Mouse (Mus musculus): ENCODE measurements around the gene Syt12. TPM values are rescaled to one million over a fixed set of nuclear protein-coding genes. Genes with fewer than 3 reads are reported as not detected.

The Syt12 gene
- polyA plus RNA-seq, 2 experiments: 0.06 to 0.15 TPM

GRCm38 (mm10) chr19:4397798-4398629, 79.2 kb downstream of the Syt12 start, which contains the start of gene Kdm2a:
Gene Kdm2a (minus strand): TSS chr19:4398285.
- H3K4me2 ChIP-seq (ENCODE audit: low read depth): peak within 1 kb of the TSS; percentile 87
- 3% methylated on average over 77 of the region's 82 CpGs for WGBS (ENCODE audit: insufficient replicate concordance)
- H3K36me3 ChIP-seq (replicated peaks; ENCODE audit: control insufficient read depth, insufficient read depth, low read depth): peaks cover under 1% of the 10 kb centered on the region

GRCm38 (mm10) chr19:4396998-4397797, 80.0 kb downstream of the Syt12 start:
- Histone ChIP-seq H3K27ac (peak overlapping the region; percentile 85), H3K36me3 (replicated peaks; ENCODE audit: control insufficient read depth, insufficient read depth, low read depth) (peaks cover 5% of the 10 kb centered on the region)
- peak; percentile 92 for ATAC-seq (ENCODE audit: insufficient read depth)

More at GRCm38 (mm10) chr19:4397798-4398629, 79.2 kb downstream of the Syt12 start, which contains the start of gene Kdm2a:
- peaks cover 5 to 11% of the 10 kb centered on the region in 2 experiments for H3K4me1 ChIP-seq (replicated peaks; ENCODE audit: control insufficient read depth in 2 of 2, insufficient read depth in 2 of 2, low read length in 1 of 2)
- ATAC-seq (ENCODE audit: insufficient read depth): peak; percentile 24; the same call in 1 of the 2 replicates
- DNase-seq (ENCODE audit: low read depth in 3 of 3, low spot score in 3 of 3): peak; percentile 9 to 17 (median 9)
- peak within 1 kb of the TSS; percentile 18; the same call in 1 of the 2 replicates for H3K27ac ChIP-seq
- H3K27me3 ChIP-seq (ENCODE audit: control insufficient read depth, insufficient read depth, low read length): peaks cover 5% of the 10 kb centered on the region
- TF ChIP-seq EP300 (IDR thresholded peaks at IDR 0.05; ENCODE audit: low read depth) (no peak), CTCF (IDR thresholded peaks at IDR 0.05; ENCODE audit: low read depth) (no peak)
- H3K9ac ChIP-seq (replicated peaks): peak within 1 kb of the TSS; percentile 98
- no peaks in the 10 kb centered on the region for H3K9me3 ChIP-seq (ENCODE audit: control insufficient read depth, low read length)
- H3K4me3 ChIP-seq (ENCODE audit: insufficient read depth in 1 of 2, low read depth in 2 of 2, low read length in 2 of 2): peak within 1 kb of the TSS; percentile 90 to 93

GRCm38 (mm10) chr19:4396081-4396997, 80.9 kb downstream of the Syt12 start:
- peaks cover 6% of the 10 kb centered on the region for H3K36me3 ChIP-seq (replicated peaks; ENCODE audit: control insufficient read depth, insufficient read depth, low read depth)
- peak overlapping the region; percentile 94 for H3K4me2 ChIP-seq (ENCODE audit: low read depth)
- H3K27ac ChIP-seq: peak overlapping the region; percentile 85
- ATAC-seq (ENCODE audit: insufficient read depth): peak; percentile 23
- DNase-seq (ENCODE audit: low read depth in 3 of 3, low spot score in 3 of 3): peak; percentile 12 to 52 (median 30)
- peak overlapping the region; percentile 90 to 93 for H3K4me3 ChIP-seq (ENCODE audit: insufficient read depth in 1 of 2, low read depth in 2 of 2, low read length in 2 of 2)
- peak overlapping the region; percentile 98 for H3K9ac ChIP-seq (replicated peaks)
- H3K4me1 ChIP-seq (replicated peaks; ENCODE audit: control insufficient read depth in 2 of 2, insufficient read depth in 2 of 2, low read length in 1 of 2): peaks cover 5 to 11% of the 10 kb centered on the region in 2 experiments
- TF ChIP-seq EP300 (IDR thresholded peaks at IDR 0.05; ENCODE audit: low read depth) (no peak), CTCF (IDR thresholded peaks at IDR 0.05; ENCODE audit: low read depth) (no peak)
- H3K9me3 ChIP-seq (ENCODE audit: control insufficient read depth, low read length): no peaks in the 10 kb centered on the region
- WGBS (ENCODE audit: insufficient replicate concordance): under 1% methylated on average over 66 of the region's 80 CpGs
- H3K27me3 ChIP-seq (ENCODE audit: control insufficient read depth, insufficient read depth, low read length): peaks cover 5% of the 10 kb centered on the region

More at GRCm38 (mm10) chr19:4396998-4397797, 80.0 kb downstream of the Syt12 start:
- peak overlapping the region; percentile 98 for H3K9ac ChIP-seq (replicated peaks)
- H3K27me3 ChIP-seq (ENCODE audit: control insufficient read depth, insufficient read depth, low read length): peaks cover 5% of the 10 kb centered on the region
- no peaks in the 10 kb centered on the region for H3K9me3 ChIP-seq (ENCODE audit: control insufficient read depth, low read length)
- DNase-seq (ENCODE audit: low read depth in 3 of 3, low spot score in 3 of 3): peak; percentile 95 to 96 (median 96)
- H3K4me3 ChIP-seq (ENCODE audit: insufficient read depth in 1 of 2, low read depth in 2 of 2, low read length in 2 of 2): peak overlapping the region; percentile 90 to 93
- WGBS (ENCODE audit: insufficient replicate concordance): under 1% methylated on average over 77 of the region's 90 CpGs
- H3K4me2 ChIP-seq (ENCODE audit: low read depth): peak overlapping the region; percentile 94
- TF ChIP-seq EP300 (IDR thresholded peaks at IDR 0.05; ENCODE audit: low read depth): peak; percentile 32; the same call in 1 of the 2 replicates
- TF ChIP-seq CTCF (IDR thresholded peaks at IDR 0.05; ENCODE audit: low read depth): no peak
- H3K4me1 ChIP-seq (replicated peaks; ENCODE audit: control insufficient read depth in 2 of 2, insufficient read depth in 2 of 2, low read length in 1 of 2): peaks cover 5 to 11% of the 10 kb centered on the region in 2 experiments

Other genes starting within 250 kb of the Syt12 start
- gene Pold4, start 245.5 kb downstream of the Syt12 start, polyA plus RNA-seq (2012; rRNA removed): 15.2 and 15.9 TPM in 2 replicates
- 12.9 and 13.1 TPM in 2 replicates for gene Pold4, start 245.5 kb downstream of the Syt12 start, polyA plus RNA-seq (2014; fragmentation: Nextera tagmentation; extraction: Ambion mirVana)
- gene Ssh3, start 208.3 kb downstream of the Syt12 start, polyA plus RNA-seq (2012; rRNA removed): 2.8 and 3.5 TPM in 2 replicates
- 1.3 and 1.4 TPM in 2 replicates for gene Ssh3, start 208.3 kb downstream of the Syt12 start, polyA plus RNA-seq (2014; fragmentation: Nextera tagmentation; extraction: Ambion mirVana)
- 0.93 and 1.3 TPM in 2 replicates for gene Ankrd13d, start 194.3 kb downstream of the Syt12 start, polyA plus RNA-seq (2012; rRNA removed)
- gene Ankrd13d, start 194.3 kb downstream of the Syt12 start, polyA plus RNA-seq (2014; fragmentation: Nextera tagmentation; extraction: Ambion mirVana): 0.45 and 0.66 TPM in 2 replicates
- 23.9 and 26.0 TPM in 2 replicates for gene Grk2, start 171.2 kb downstream of the Syt12 start, polyA plus RNA-seq (2012; rRNA removed)
- 9.4 and 10.8 TPM in 2 replicates for gene Grk2, start 171.2 kb downstream of the Syt12 start, polyA plus RNA-seq (2014; fragmentation: Nextera tagmentation; extraction: Ambion mirVana)
- 18.9 and 19.0 TPM in 2 replicates for gene Kdm2a, start 79.2 kb downstream of the Syt12 start, polyA plus RNA-seq (2012; rRNA removed)
- 12.4 and 13.4 TPM in 2 replicates for gene Kdm2a, start 79.2 kb downstream of the Syt12 start, polyA plus RNA-seq (2014; fragmentation: Nextera tagmentation; extraction: Ambion mirVana)
- gene Rhod, start 38.0 kb downstream of the Syt12 start, polyA plus RNA-seq (2012; rRNA removed): 3.8 and 5.3 TPM in 2 replicates
- 6.2 and 6.4 TPM in 2 replicates for gene Rhod, start 38.0 kb downstream of the Syt12 start, polyA plus RNA-seq (2014; fragmentation: Nextera tagmentation; extraction: Ambion mirVana)
- 0.03 TPM in 1 of 2 replicates, not detected in the other for gene 2010003K11Rik, start 21.1 kb upstream of the Syt12 start, polyA plus RNA-seq (2012; rRNA removed)
- 0.08 and 0.15 TPM in 2 replicates for gene 2010003K11Rik, start 21.1 kb upstream of the Syt12 start, polyA plus RNA-seq (2014; fragmentation: Nextera tagmentation; extraction: Ambion mirVana)
- 14.7 and 16.4 TPM in 2 replicates for gene Pcx, start 33.0 kb upstream of the Syt12 start, polyA plus RNA-seq (2012; rRNA removed)
- gene Pcx, start 33.0 kb upstream of the Syt12 start, polyA plus RNA-seq (2014; fragmentation: Nextera tagmentation; extraction: Ambion mirVana): 25.6 and 29.1 TPM in 2 replicates
- gene Lrfn4, start 138.2 kb upstream of the Syt12 start, polyA plus RNA-seq (2012; rRNA removed): 2.1 and 2.6 TPM in 2 replicates
- 0.42 and 0.64 TPM in 2 replicates for gene Lrfn4, start 138.2 kb upstream of the Syt12 start, polyA plus RNA-seq (2014; fragmentation: Nextera tagmentation; extraction: Ambion mirVana)
- gene Rce1, start 148.2 kb upstream of the Syt12 start, polyA plus RNA-seq (2012; rRNA removed): 20.0 and 26.7 TPM in 2 replicates
- gene Rce1, start 148.2 kb upstream of the Syt12 start, polyA plus RNA-seq (2014; fragmentation: Nextera tagmentation; extraction: Ambion mirVana): 23.6 and 25.2 TPM in 2 replicates
- gene Gm960, start 221.2 kb upstream of the Syt12 start, polyA plus RNA-seq (2012; rRNA removed): 0.01 and 0.20 TPM in 2 replicates
- 0.75 TPM in 1 of 2 replicates, not detected in the other for gene Gm960, start 221.2 kb upstream of the Syt12 start, polyA plus RNA-seq (2014; fragmentation: Nextera tagmentation; extraction: Ambion mirVana)
- gene Sptbn2, start 233.7 kb upstream of the Syt12 start, polyA plus RNA-seq (2012; rRNA removed): 0.04 and 0.08 TPM in 2 replicates
- 0.03 and 0.15 TPM in 2 replicates for gene Sptbn2, start 233.7 kb upstream of the Syt12 start, polyA plus RNA-seq (2014; fragmentation: Nextera tagmentation; extraction: Ambion mirVana)